Mouse (Mus musculus) cerebellum, adult (tissue): Measurements from ENCODE around the gene Usp29.

Source experiments
- ATAC-seq: cut with Nextera tagmentation; 2 replicates; pipeline ENCODE4 v1.9.2; 2017; ENCODE audit warnings: mild to moderate bottlenecking, moderate library complexity, mixed read lengths; ENCODE audit not compliant: insufficient number of reproducible peaks, low FRiP score, low TSS enrichment

The Usp29 gene

GRCm38 (mm10) chr7:6801642-6802041 is 71.3 kb downstream of the Usp29 start:
- ATAC-seq, result no peak

GRCm38 (mm10) chr7:6810556-6810955 is 80.2 kb downstream of the Usp29 start:
- ATAC-seq, result no peak

GRCm38 (mm10) chr7:6814971-6815370 is 84.6 kb downstream of the Usp29 start:
- ATAC-seq, result no peak

- ATAC-seq, result no peak
Measured at GRCm38 (mm10) chr7:6816706-6817376, 86.5 kb downstream of the Usp29 start.

GRCm38 (mm10) chr7:6820296-6820695 is 89.9 kb downstream of the Usp29 start:
- ATAC-seq, result no peak

- ATAC-seq, result no peak
Measured at GRCm38 (mm10) chr7:6822633-6823032, 92.3 kb downstream of the Usp29 start.

- ATAC-seq, result no peak
Measured at GRCm38 (mm10) chr7:6823673-6824072, 93.3 kb downstream of the Usp29 start.

- ATAC-seq, result no peak
Measured at GRCm38 (mm10) chr7:6825966-6826647, 95.7 kb downstream of the Usp29 start.

- ATAC-seq, result no peak
Measured at GRCm38 (mm10) chr7:6829148-6829547, 98.8 kb downstream of the Usp29 start.

GRCm38 (mm10) chr7:6834950-6835349 is 104.6 kb downstream of the Usp29 start:
- no peak for ATAC-seq

- ATAC-seq, result no peak
Measured at GRCm38 (mm10) chr7:6835351-6835750, 105.0 kb downstream of the Usp29 start.

GRCm38 (mm10) chr7:6837297-6837925 is 107.0 kb downstream of the Usp29 start:
- ATAC-seq, result no peak

GRCm38 (mm10) chr7:6837926-6838554 is 107.7 kb downstream of the Usp29 start:
- ATAC-seq, result no peak

- ATAC-seq, result no peak; the same call in 1 of the 2 replicates
Measured at GRCm38 (mm10) chr7:6840860-6841259, 110.5 kb downstream of the Usp29 start.

- no peak for ATAC-seq
Measured at GRCm38 (mm10) chr7:6849495-6849894, 119.1 kb downstream of the Usp29 start.

- no peak for ATAC-seq
Measured at GRCm38 (mm10) chr7:6850321-6850720, 119.9 kb downstream of the Usp29 start.

- ATAC-seq, result no peak
Measured at GRCm38 (mm10) chr7:6851256-6851655, 120.9 kb downstream of the Usp29 start.

GRCm38 (mm10) chr7:6851717-6852503 is 121.5 kb downstream of the Usp29 start:
- ATAC-seq, result no peak

- no peak for ATAC-seq
Measured at GRCm38 (mm10) chr7:6855613-6856405, 125.4 kb downstream of the Usp29 start.
